Mouse (Mus musculus): ENCODE measurements at regions not wholly inside any gene's neighbourhood (a gene's known extent, or its start where the extent isn't known, plus 50 kb on each side); places are given as distances from the start of the nearest gene placed in this dataset.

- no peak for DNase-seq (ENCODE audit: low spot score in 2 of 2)
Observed at GRCm38 (mm10) chr3:56302346-56303185, 119.1 kb upstream of the Nbea start.

GRCm38 (mm10) chr3:56300769-56301168, 117.3 kb upstream of the Nbea start:
- DNase-seq (ENCODE audit: low spot score in 2 of 2) = no peak

- DNase-seq (ENCODE audit: low spot score in 2 of 2) = no peak
Observed at GRCm38 (mm10) chr3:56295578-56295977, 112.1 kb upstream of the Nbea start.

DNA sequence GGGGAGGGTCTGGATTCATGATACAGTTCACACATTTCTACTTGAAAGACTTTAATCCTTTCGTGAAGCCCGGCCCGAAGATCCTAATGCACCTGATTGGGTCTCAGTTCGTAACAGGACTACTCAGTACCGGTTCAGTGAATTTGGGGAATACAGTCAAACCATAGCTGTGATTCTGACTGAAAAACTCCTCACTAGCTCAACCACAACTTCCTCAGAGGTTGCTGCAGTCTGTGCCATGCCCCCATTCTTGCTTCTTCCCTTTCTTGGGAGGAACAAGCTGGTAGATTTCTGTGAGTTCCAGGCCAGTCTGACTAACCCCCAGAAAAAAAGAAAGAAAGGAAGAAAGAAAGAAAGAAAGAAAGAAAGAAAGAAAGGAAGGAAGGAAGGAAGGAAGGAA, 98.0 kb upstream of the Nbea start:
- no peak for DNase-seq (ENCODE audit: low spot score in 2 of 2)

DNA sequence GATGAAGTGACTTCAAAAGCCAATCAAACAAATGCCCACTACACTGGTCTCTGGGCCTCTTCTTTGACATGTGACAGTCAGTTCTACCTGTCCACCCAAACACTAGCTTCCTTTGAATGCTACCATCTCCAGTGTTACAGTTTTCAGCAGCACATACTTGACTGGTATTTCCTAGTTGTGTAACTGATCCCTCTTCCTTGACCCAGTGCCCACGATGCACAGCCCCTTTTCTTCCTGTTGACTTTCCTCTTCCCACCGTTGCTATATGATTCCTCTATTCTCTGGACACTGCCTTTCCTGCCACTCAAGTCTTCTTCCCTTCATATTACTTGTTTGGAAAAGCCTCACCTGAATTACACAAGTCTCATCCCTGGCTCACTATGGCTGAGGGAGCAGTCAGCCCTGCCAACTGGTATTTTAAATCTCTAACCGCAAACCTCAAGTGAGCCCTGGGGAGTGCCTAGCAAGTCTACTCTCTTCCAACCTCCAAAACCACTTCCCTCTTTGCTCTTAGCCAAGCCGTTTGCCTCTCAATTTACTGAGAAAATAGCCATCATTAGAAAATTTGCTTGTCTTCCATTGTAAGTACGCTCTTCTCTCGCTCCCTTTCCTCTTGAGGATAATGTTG, 96.9 kb upstream of the Nbea start:
- DNase-seq (ENCODE audit: low spot score in 2 of 2) = no peak

- no peak for DNase-seq (ENCODE audit: low spot score in 2 of 2)
Observed at GRCm38 (mm10) chr3:56272587-56272986, 89.1 kb upstream of the Nbea start.

GRCm38 (mm10) chr3:56270241-56270830, 86.8 kb upstream of the Nbea start:
- peak in 1 of 2 experiments; percentile 7 for DNase-seq (ENCODE audit: low spot score in 2 of 2)

- DNase-seq (ENCODE audit: low spot score in 2 of 2) = no peak
Observed at GRCm38 (mm10) chr3:56261800-56262561, 78.5 kb upstream of the Nbea start.

DNA sequence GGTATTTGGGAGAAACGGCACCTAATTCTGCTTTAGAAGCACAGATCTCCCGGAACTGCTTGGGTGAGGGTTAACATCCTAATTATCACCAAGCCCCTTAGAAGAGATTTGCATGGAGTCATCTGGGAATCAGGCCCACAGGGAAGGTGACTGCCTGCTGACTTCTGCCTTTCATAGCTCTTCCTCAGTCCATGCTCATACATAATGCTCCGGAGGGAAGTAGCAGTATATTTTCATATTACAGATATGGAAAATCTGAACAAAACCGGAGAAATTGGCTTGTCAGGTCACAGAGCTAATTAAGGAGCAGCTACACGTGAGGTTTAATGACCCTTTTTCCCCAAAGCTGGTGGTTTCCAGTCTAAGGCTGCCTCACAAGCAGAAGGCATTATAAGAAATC, 72.8 kb upstream of the Nbea start:
- no peak for DNase-seq (ENCODE audit: low spot score in 2 of 2)

GRCm38 (mm10) chr3:56244370-56244769, 60.9 kb upstream of the Nbea start:
- DNase-seq (ENCODE audit: low spot score in 2 of 2) = no peak

DNA sequence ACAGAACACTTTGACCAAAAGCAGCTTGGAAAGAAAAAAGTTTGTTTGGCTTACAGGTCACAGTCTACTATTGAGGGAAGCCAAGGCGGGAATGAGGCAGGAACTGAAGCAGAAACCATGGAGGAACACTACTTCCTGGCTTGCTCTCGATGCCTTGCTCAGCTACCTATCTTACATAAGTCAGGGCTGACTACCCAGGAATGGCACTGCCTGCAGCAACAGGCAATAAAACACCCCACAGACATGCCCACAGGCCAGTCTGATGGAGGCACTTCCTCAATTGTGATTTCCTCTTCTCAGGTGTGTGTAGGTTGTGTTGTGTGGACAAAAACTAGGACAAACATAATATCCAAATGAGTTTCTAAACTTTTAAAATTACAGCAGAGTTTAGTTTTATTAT, 54.7 kb upstream of the Nbea start:
- DNase-seq (ENCODE audit: low spot score in 2 of 2) = no peak

- DNase-seq (ENCODE audit: low spot score in 2 of 2) = no peak
Observed at GRCm38 (mm10) chr3:56236163-56236562, 52.7 kb upstream of the Nbea start.

Measured in right cerebral cortex, postnatal 36 days (tissue).